Mouse (Mus musculus) regulatory T cell (primary cell): ENCODE measurements around the gene Pabpn1.

Experiments used
- in situ Hi-C: fragments of 300-600 bp; cut with MboI, MseI; formaldehyde crosslinking; loops from one replicate; pipeline ENCODE4 v1.15.1; 2025; ENCODE audit warnings: high pct_unique_total_duplicates

Gene Pabpn1

DNA sequence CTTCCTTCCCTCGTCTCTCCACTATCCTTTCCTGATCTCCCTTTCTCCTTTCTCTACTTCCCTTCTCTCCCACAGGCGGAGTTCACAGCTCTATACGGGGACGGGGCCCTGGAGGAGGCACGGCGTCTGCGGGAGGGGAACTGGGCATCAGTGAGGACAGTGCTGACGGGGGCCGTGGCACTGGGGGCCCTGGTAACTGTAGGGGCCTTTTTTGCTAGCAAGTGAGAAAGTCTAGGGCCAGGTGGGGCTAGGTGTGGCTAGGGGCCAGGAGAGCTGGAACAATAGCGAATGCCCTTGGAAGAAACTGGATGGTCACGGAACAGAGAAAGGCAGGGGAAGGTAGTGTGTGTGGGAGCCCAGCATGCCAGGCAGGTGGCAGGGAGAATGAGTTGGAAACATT is 7.0 kb upstream of the Pabpn1 start:
- in situ Hi-C loops = loop anchor here (25.0 kb wide), 1 partner anchor 702 kb away; the partner anchor contains the start of genes Emc9, Fitm1, Psme1 and Psme2

DNA sequence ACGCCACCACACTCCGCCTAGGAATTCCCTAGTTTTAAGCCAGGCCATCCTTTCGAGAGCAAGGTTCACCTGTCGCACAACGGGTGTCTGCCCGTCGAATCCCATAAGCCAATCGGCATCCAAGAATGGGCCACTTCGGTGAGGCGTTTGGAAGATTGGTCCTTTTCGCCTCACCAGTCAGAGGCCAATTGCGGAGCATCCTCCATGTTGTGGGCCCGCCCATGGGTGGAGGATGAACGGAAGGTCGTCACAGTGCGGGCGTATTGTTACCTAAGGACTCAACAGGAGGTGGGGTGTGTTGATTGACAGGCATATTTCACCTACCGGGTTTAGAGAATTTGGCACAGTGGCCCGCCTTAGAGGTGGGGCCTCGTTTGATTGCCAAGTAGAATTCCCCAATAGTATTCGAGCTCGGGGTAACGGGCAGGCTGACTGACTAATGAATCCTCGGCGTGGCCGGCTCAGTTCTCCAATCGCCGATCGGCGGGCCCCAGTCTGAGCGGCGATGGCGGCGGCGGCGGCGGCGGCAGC is 1.4 kb downstream of the Pabpn1 start:
- in situ Hi-C loops = loop anchor here (25.0 kb wide), 1 partner anchor 694 kb away; the partner anchor contains the start of genes Emc9, Fitm1, Psme1 and Psme2

GRCm38 (mm10) chr14:54894296-54895151 is 2.2 kb downstream of the Pabpn1 start:
- in situ Hi-C loops = loop anchor here (25.0 kb wide), 1 partner anchor 693 kb away; the partner anchor contains the start of genes Emc9, Fitm1, Psme1 and Psme2

DNA sequence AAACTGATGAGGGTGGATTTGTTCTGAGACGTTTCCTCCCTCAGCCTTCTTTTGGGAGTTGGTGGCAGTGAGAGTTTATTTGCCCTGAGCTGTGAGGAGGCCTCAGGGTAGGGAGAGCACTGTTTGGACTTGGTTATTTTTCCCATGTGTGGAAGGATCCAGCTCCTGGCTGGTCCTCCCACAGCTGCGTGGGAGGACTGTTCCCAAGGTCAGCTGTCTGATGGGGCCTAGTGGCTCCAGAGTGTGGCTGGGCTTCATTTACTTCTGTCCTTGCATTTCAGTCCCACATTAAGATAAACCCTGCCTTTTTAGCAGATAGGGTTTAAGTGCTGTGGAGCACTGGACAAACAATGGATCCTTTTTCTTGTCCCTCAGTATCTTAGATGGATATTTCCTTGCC is 5.1 kb downstream of the Pabpn1 start:
- in situ Hi-C loops = loop anchor here (25.0 kb wide), 1 partner anchor 690 kb away; the partner anchor contains the start of genes Emc9, Fitm1, Psme1 and Psme2

- in situ Hi-C loops = no loop called here
Observed at GRCm38 (mm10) chr14:54900383-54900782, 8.1 kb downstream of the Pabpn1 start.

- in situ Hi-C loops = no loop called here
Observed at GRCm38 (mm10) chr14:54903641-54904040, 11.3 kb downstream of the Pabpn1 start.

DNA sequence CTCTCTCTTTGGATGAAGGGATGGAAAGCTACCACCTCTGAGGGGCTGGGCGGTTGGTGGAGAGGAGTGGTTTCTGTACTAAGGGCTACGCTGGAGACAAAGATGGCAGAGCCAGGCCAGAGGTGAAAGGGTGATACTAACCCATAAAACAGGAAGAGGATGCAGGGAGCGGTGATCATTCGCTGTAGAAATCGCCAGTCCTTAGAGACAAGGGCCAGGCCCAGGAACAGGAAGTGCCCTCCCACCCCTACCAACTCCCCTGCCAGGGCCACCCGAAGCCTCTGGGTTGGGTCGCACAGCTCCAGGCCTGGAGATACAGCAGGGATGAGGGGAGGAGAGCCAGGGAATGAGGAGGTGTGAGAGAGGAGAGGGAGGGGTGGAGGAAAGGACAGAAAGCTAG is 16.4 kb downstream of the Pabpn1 start:
- in situ Hi-C loops = no loop called here

DNA sequence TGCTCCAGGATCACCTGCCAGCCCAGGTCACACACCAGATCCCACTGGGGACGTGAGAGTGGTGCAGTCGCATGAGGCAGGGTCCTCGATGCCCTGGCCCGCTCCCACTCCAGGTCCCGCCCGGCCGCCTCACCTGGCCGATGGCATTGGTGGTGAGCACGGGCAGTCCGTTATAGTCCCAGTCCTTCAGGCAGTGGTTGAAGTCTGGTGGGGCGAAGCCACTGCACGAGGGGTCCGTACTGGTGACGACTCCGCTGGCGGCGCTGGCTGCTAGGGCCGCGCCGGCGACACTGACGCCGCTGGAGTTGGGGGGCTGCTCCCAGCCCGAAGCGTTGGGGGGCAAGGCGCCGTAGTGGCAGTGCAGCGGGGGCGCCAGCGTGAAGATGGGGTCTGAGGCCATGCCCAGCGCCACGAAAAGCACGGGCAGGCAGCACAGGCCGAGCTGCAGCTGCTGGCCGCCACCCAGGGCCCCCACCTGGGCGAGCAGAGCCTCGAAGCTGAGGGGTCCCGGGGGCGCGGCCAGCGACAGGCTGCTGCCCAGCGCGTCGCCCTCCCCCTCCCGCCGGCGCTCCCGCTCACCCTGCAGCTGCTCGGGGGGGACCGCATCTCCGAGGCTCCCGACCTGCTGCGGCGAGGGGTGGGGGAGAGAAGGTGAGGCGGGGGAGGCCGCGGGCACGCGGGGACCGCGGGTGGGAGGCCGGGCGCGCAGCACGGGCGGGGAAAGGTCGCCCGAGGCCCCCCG is 20.0 kb downstream of the Pabpn1 start:
- in situ Hi-C loops = loop anchor here (10.0 kb wide), 1 partner anchor 333 kb away; no protein-coding TSS in a partner anchor

DNA sequence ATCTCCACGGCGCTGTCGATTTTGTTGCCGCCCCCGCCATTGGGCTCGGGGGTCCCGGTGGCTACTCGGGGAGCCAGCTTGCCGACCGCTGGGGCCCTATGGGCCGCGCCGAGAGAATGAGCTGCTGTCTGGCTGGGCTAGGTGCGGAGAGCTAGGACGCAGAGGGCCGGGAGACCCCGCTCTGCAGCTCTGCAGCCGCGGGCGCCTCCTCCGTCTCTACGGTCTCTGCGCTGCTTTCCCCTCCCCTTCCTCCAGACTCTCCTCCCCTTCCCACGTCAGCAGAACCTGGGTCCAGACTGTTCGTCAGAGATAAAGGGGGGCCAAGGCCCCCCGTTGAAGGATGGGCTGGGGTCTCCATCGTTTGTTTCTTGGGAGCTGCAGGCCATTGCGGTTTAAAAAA is 20.6 kb downstream of the Pabpn1 start, which contains the start of gene Slc22a17:
TSS of gene Slc22a17 (minus strand) at position 247 of the 400 bp plus-strand sequence.
- in situ Hi-C loops = loop anchor here (10.0 kb wide), 1 partner anchor 332 kb away; no protein-coding TSS in a partner anchor

DNA sequence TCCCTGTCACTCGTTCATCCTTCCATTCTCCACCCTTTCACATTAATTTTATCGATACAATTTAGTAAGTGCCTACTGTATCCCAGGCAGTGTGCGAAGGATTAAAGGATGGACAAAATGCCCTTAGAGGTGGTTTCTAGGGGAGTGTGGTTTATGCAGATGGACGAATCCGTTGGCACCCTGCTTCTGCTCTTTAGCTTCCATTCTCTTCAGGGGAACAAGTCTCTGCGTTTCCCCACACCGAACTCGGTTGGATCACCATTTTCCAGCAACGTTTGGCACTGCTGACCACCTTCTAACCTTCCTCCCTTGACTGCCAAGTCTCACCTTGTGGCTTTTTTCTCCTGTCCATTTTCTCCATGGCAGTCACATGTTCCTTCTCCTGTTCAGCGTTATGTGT is 21.0 kb downstream of the Pabpn1 start:
- in situ Hi-C loops = loop anchor here (10.0 kb wide), 1 partner anchor 331 kb away; no protein-coding TSS in a partner anchor

DNA sequence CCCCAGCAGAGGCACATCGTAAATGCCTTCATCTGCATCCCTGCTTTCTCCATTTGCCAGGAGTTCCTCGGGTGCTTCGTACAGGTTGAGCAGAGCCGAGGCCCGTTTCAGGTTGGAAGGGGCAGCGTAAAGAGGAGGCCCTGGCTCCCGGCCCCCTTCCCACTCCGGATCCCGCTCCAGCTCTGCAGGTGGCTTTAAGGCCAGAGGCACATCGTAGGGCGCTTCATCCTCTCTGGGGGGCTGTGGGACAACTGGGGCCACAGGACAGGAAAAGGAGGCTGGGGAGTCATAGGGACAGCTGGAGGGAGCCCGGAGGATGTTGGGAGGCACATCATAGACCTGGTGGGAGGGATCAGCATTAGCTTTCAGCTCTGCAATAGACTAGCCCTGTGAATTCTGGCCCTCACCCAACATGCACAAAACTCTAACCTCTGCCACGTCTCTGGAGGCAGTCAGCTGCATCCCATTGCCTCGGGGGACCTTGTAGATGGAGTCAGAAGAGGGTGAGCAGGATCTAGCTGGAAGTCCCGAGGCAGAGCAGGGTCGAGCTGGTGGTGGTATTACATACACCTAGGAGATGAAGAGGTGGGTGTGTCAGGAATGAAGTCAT is 27.9 kb downstream of the Pabpn1 start:
- in situ Hi-C loops = no loop called here

DNA sequence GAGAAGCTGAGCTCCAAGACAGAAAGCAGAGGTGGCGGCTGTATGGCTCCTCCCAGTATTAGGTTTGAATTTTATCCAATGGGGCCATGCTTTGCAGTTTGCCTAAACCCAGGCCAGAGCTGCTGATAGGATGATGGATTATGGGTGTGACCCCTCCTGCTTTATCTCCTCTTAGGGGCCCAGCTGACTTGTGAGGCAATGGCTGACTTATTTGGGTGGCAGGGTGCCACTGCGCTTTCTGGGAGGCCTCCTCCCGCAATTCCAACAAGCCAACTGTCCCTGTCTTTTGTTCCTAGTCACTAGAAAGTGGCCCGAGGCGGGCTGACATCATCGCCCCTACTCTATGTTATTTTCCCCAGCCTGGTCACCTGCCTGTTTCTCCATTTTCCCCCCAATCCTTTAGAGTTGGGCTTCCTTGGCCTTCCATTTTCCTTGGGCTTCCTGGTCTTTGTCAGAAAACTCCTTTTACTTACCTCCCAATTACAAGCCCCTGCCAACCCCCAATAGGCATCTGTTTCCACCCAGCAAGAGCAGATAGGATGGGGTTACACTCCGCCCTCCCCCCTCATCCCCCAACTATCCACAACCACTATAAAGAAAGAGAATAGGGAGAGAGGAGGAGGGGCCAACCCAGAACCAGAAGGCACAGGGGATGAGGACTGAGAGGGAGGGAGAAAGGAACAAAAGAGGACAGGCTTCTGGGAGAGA is 32.5 kb downstream of the Pabpn1 start:
- in situ Hi-C loops = no loop called here

GRCm38 (mm10) chr14:54925349-54926342 is 33.3 kb downstream of the Pabpn1 start, which contains the start of gene Efs:
Gene Efs (minus strand): TSS chr14:54926126.
- in situ Hi-C loops = no loop called here

- in situ Hi-C loops = no loop called here
Observed at GRCm38 (mm10) chr14:54926401-54927158, 34.3 kb downstream of the Pabpn1 start.

DNA sequence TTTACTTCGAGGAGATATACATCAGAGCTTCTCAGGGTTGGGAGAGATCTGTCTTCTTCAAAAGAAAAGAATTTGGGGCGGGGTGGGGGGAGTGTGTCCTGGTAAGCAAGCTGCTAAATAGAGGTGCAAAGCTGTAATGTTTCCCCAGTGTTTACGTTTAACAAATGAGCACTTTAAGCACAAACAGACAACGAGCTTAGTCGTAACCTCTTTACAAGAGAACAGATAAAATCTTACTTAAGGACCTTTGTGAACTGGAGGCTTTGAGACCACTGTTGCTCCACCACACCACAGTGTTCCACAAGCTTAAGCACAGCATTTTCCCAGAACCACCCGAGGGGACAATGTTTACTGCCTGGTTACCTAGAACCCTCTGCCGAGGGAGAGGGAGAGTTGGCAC is 35.0 kb downstream of the Pabpn1 start:
- in situ Hi-C loops = no loop called here

GRCm38 (mm10) chr14:54929801-54930200 is 37.5 kb downstream of the Pabpn1 start:
- in situ Hi-C loops = no loop called here

- in situ Hi-C loops = no loop called here
Observed at GRCm38 (mm10) chr14:54930431-54930830, 38.1 kb downstream of the Pabpn1 start.

GRCm38 (mm10) chr14:54932645-54933150 is 40.4 kb downstream of the Pabpn1 start, which contains the start of gene Il25:
Gene Il25 (plus strand): TSS chr14:54932695.
- in situ Hi-C loops = no loop called here
